Mouse (Mus musculus): ENCODE data around the gene Ip6k1.

- TF ChIP-seq USF1 (IDR thresholded peaks at IDR 0.05; ENCODE audit: low read depth) (no peak), POLR2A (IDR thresholded peaks at IDR 0.05; ENCODE audit: insufficient read length, low read depth) (no peak), TCF12 (IDR thresholded peaks at IDR 0.05; ENCODE audit: insufficient read depth, poor library complexity, severe bottlenecking) (no peak), POLR2AphosphoS2 (IDR thresholded peaks at IDR 0.05; ENCODE audit: insufficient read length, low read depth) (no peak)
These were observed 1.2 kb downstream of the Ip6k1 start for GRCm38 (mm10) chr9:108003531-108003890.

All from myocyte (in vitro differentiated cells).